9 mouse cellular contexts compared by ENCODE assay signal in genomic region chr5:85239509-85240031, GRCm38 (mm10).
DNase-seq lines count a peak whose midpoint lies in the region; ATAC-seq and TF ChIP-seq lines count a peak whose summit lies in the region.
"Had no signal": no experiment of that assay in that cellular context is flagged by ENCODE, and none has a peak within 500 bp of the region (broad histone marks: within the 10 kb centered on the region; RNA-seq: fewer than 3 reads in every experiment).

No protein-coding gene starts in this region.

- no peaks in the 10 kb centered on the region for H3K27me3 ChIP-seq in hindbrain, embryonic 12.5 days
- H3K27me3 ChIP-seq in midbrain, postnatal 0 days (ENCODE audit: insufficient read depth, low read length): no peaks in the 10 kb centered on the region

- H3K9ac ChIP-seq in hindbrain, embryonic 12.5 days: no peak overlapping the region
- H3K9ac ChIP-seq in midbrain, postnatal 0 days (replicated peaks; ENCODE audit: low read length, poor library complexity, severe bottlenecking): no peak overlapping the region

- peak overlapping the region; percentile 40; the same call in 1 of the 2 replicates for H3K27ac ChIP-seq in hindbrain, embryonic 12.5 days
- H3K27ac ChIP-seq in midbrain, postnatal 0 days (ENCODE audit: low read depth, low read length): no peak overlapping the region

- peaks cover 4% of the 10 kb centered on the region; the same call in 1 of the 2 replicates for H3K4me1 ChIP-seq in hindbrain, embryonic 12.5 days
- no peaks in the 10 kb centered on the region for H3K4me1 ChIP-seq in midbrain, postnatal 0 days (ENCODE audit: insufficient read depth, low read length)

- WGBS in hindbrain, embryonic 12.5 days: 29% methylated on average over 3 of the region's 3 CpGs
- WGBS in midbrain, postnatal 0 days: 26% methylated on average over 3 of the region's 3 CpGs

- H3K4me2 ChIP-seq in hindbrain, embryonic 12.5 days (replicated peaks): no peak overlapping the region
- H3K4me2 ChIP-seq in midbrain, postnatal 0 days (ENCODE audit: low read depth, low read length, poor library complexity, severe bottlenecking): no peak overlapping the region

- peak; percentile 16 for DNase-seq in embryo, embryonic 10 days (ENCODE audit: low spot score)
- DNase-seq in embryo, embryonic 9.5 days (ENCODE audit: extremely low spot score): no peak
- DNase-seq in R1 (ENCODE audit: low read depth, low spot score): peak; percentile 2
- peak; percentile 85 for DNase-seq in midbrain, postnatal 0 days (ENCODE audit: low spot score)
- DNase-seq in gastrocnemius, postnatal 14 days: no peak
- no peak for DNase-seq in ovary, postnatal 10 days (ENCODE audit: low spot score)
- no peak for DNase-seq in adrenal gland, adult 2 months
- DNase-seq: B cell, adult 2 months had no signal

- no peak overlapping the region for H3K4me3 ChIP-seq in hindbrain, embryonic 12.5 days
- no peak overlapping the region for H3K4me3 ChIP-seq in midbrain, postnatal 0 days (ENCODE audit: low read depth, low read length)

- no peak for TF ChIP-seq CTCF in midbrain, postnatal 0 days (IDR thresholded peaks at IDR 0.05)

- peak; percentile 96 for ATAC-seq in hindbrain, embryonic 12.5 days (ENCODE audit: low FRiP score)
- peak; percentile 87 for ATAC-seq in midbrain, postnatal 0 days (ENCODE audit: low FRiP score)

- intact Hi-C loops in gastrocnemius, postnatal 14 days (cut with DNase I; ENCODE audit: low total_unique reads): no loop called here

- H3K36me3 ChIP-seq in hindbrain, embryonic 12.5 days: no peaks in the 10 kb centered on the region
- no peaks in the 10 kb centered on the region for H3K36me3 ChIP-seq in midbrain, postnatal 0 days (ENCODE audit: insufficient read depth, low read length)

- no peaks in the 10 kb centered on the region for H3K9me3 ChIP-seq in hindbrain, embryonic 12.5 days (replicated peaks)
- H3K9me3 ChIP-seq in midbrain, postnatal 0 days (ENCODE audit: low read length): no peaks in the 10 kb centered on the region

Comparison
In these comparisons a context has a peak if more than half of its experiments do, and no peak if none do; other contexts are left out.
1. DNase-seq: peak in embryo, embryonic 10 days (single experiment), R1 (single experiment) and midbrain, postnatal 0 days (single experiment); none in embryo, embryonic 9.5 days (single experiment), gastrocnemius, postnatal 14 days (single experiment), ovary, postnatal 10 days (single experiment) and adrenal gland, adult 2 months (single experiment).